Mouse (Mus musculus): ENCODE measurements around the gene Slc17a4.

Gene Slc17a4

DNA sequence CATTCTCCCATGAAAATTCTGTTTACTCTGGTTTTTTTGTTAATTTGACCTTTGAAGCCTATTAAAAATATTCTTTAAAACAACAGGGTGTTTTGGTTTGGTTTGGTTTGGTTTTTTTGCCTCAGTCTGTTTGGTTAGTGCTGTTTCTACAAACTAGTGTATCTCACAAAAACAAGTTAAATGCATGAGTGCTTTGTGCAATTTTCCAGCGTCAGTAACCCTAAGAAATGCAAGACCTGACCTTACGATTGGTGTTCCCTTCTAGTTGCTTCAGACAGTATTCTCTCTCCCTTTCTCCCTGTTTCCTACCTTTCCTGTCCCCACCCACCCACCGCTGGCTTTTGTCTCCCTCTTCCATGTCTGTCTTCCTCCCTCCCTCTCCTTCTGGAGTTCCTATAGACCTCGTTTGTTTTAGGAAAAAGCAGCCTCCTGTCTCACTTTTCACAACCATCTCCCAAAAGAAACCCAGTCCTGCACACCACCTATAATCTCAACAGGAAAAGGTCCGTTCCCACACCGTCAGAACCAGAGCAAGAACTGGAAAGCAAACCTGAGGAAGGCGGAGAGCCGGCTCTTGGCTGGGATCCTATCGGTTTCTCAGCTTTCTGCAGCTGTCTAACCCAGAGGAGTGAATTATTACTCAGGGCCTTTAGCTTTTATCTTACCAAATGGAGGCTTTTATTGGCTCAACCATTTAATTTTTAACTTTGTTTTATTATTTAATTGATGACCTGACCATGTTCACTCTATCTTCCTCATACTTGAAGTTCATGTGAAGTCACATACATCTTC, at the start of gene Slc17a4:
TSS of gene Slc17a4 (minus strand) at position 634 of the 792 bp plus-strand sequence.
- no peak for DNase-seq (ENCODE audit: low read depth, low spot score)

DNA sequence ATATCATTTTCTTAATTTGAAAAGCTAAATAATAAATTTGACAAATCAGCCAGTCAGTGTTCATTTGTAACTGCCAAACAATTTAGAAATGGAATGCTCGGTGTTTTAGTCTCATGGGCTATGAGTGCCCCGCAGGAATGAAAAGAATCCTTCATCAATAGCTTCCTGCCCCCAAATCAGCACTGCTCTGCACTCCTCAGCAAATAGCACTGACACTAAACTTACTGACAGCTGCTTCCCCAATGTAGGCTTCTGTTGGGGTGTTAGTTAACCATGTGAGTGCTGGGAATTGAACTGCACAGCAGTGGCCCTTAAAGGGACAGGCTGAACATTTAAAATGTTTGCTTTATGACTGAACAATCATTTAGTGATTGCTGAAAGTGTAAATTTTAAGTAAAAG, 45.0 kb upstream of the Slc17a4 start:
- no peak for DNase-seq (ENCODE audit: low read depth, low spot score)

- peak; percentile 31 for DNase-seq (ENCODE audit: low read depth, low spot score)
Measured at GRCm38 (mm10) chr13:23950928-23951327, 36.1 kb upstream of the Slc17a4 start.

DNA sequence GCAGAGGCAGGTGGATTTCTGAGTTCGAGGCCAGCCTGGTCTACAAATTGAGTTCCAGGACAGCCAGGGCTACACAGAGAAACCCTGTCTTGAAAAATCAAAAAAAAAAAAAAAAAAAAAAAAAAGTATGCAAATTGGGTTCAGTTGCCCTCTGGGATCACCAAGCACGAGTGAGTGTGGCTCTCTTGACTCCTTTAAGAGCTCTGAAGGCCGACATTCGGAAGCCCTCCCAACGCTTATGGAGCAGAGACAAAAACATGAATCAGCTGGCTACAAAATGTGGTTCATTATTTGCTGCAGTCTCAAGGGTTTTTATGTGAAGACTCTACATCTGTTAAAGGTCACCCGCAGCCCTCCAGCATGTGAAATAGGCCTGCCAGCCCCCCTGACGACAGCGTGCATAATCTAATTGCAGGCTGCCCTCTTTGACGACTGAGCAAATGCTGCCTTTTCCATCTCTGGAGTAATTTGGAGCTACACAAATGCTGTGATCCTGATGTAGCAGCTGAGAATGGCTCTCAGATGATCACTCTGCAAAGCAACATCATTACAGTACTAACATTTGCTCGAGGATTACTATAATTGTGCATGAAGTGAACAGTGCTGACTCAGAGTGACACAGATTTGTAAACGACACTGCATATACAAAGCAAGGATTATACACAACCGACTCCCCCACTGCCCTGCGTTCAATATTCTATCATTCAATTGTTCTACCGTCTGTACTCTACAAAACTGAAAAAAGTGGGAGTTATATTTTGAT, 34.9 kb upstream of the Slc17a4 start:
- DNase-seq (ENCODE audit: low read depth, low spot score): no peak

DNA sequence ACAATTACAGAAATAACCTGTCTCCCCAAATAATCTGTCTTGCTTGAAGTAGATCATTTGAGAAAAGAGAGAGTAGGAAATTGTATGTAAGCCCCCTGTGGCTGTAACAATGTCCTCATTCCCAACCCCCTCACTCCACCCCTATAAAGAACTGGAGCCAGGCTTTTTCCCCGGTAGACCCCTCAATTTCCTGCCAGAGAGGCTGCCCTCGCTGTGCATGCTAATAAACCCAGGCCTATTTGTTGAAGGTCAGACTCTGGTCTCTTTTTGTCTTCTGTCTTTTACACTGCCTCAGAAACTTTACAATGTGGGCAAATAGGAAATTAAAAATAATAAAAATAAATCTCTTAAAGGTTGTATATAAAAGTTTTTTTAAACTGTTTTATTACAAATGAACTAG, 31.4 kb upstream of the Slc17a4 start:
- DNase-seq (ENCODE audit: low read depth, low spot score): no peak

DNA sequence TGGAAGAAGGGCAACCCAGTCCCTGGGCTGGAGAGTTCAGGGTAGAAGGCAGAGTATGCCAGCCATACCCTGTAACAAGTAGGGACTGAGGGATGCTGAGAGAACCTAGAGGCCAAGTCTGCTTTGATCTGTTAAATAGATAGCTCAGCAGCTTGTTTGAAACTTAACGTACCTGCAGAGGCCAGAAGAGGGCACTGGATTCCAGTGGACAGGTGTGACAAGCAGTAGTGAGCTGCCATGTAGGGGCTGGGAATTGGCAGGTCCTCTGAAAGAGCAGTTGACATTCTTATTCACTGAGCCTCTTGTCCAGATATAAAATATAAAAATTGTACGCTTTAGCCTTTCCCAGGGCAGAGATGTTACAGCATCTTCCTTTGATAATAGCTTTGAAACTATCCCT, 28.1 kb upstream of the Slc17a4 start:
- peak; percentile 63 for DNase-seq (ENCODE audit: low read depth, low spot score)

DNA sequence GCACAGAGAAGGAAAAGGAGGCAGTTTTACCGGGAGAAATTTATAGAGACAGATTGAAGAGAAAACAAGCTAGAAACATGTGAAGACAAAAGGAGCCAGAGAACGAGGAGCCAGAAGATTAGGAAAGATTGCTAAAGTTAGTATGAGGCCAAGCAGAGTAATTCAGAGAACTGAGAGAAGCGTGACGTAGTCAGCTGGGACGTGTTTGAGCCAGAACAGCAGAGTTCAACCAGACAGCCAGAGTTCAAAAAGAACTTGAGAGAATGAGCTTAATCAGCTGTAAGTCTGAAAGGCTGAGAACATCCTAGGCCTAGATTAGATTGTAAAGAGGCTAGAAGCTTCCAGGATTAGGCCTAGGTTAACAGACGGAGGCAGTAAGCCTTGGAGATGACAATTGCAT, 25.5 kb upstream of the Slc17a4 start:
- no peak for DNase-seq (ENCODE audit: low read depth, low spot score)

- DNase-seq (ENCODE audit: low read depth, low spot score): no peak
Measured at GRCm38 (mm10) chr13:23938699-23939098, 23.9 kb upstream of the Slc17a4 start.

DNA sequence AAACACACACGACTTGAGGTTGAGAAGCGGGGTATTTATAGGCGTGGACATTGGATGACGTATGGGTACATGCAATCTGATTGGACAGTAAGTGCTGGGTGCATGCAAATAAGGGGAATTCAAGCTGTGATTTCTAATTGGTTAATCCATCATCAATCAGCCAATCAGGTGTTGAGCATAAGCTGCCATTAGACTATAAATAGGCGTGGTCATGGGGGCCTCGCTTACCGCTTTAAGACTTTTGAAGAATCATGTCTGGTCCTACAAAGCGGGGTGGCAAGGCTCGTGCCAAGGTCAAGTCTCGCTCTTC, 19.4 kb upstream of the Slc17a4 start, which contains the start of gene Hist1h2aa:
TSS of gene Hist1h2aa (plus strand) at position 252 of the 310 bp plus-strand sequence.
- peak; percentile 93 for DNase-seq (ENCODE audit: low read depth, low spot score)

DNA sequence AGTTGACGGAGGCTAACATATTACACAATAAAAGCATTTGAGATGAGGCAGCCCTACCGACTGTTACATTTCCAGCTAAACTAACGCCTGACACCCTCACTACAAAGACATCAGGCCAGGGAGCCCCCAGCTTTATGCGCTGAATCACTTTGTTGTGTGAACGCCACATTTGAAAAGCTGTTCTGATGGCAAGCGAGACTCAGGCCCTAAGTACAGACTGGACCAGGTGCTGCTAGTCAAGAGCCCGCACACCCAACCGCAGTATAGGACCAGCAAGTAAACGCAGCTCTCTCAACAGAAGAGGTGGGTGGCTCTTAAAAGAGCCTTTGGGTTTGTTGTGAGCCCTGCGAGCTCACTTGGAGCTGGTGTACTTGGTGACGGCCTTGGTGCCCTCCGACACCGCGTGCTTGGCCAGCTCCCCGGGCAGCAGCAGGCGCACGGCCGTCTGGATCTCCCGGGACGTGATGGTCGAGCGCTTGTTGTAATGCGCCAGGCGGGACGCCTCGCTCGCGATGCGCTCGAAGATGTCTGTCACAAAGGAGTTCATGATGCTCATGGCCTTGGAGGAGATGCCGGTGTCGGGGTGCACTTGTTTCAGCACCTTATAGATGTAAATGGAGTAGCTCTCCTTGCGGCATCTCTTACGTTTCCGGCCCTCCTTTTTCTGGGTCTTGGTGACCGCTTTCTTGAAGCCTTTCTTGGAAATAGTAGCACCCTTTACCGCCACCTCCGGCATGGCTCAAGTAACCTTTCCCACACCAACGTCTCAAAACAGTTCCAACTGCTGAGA, 18.8 kb upstream of the Slc17a4 start, which contains the start of gene Hist1h2ba:
TSS of gene Hist1h2ba (minus strand) at position 736 of the 790 bp plus-strand sequence.
- DNase-seq (ENCODE audit: low read depth, low spot score): peak; percentile 30

- DNase-seq (ENCODE audit: low read depth, low spot score): peak; percentile 7
Measured at GRCm38 (mm10) chr13:23930904-23931303, 16.1 kb upstream of the Slc17a4 start.

DNA sequence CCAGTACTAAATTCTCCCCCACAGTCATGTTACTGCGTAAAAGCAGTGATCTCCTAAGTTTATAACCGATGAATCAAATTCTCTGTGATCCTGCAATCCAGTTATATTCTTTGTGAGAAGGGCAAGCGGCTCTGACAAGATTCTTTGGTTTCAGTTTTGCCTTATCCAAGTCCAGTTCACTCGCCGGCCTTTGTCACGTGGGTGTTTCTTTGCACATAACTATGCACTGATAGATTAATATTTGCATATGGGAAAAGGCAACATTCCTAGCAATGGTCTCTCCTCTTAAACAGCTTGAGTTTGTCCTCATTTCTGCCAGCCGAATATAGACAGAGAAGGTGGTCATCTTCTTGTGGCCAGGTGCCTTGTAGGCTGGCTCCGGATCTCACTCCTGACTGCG, 15.7 kb upstream of the Slc17a4 start:
- no peak for DNase-seq (ENCODE audit: low read depth, low spot score)

DNA sequence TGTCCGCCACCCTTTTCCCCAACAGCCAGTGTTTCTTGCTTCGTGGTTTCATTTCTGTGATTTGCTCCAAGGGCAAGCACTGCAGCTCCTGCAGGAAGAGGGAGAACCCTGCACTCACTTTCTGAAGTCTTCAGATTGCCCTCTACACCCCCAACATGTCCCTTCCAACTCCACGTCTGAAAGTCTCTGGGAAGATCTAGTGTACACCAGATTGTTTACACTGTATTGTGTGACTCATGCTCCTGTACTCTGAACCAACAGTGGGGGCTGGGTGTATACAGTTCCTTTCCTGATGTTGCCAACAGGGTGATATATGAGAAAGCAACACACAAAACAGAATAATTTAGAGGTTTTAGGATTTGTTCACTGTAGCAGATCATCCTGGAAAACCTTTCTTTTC, 13.8 kb upstream of the Slc17a4 start:
- DNase-seq (ENCODE audit: low read depth, low spot score): no peak

- DNase-seq (ENCODE audit: low read depth, low spot score): no peak
Measured at GRCm38 (mm10) chr13:23925792-23926191, 11.0 kb upstream of the Slc17a4 start.

DNA sequence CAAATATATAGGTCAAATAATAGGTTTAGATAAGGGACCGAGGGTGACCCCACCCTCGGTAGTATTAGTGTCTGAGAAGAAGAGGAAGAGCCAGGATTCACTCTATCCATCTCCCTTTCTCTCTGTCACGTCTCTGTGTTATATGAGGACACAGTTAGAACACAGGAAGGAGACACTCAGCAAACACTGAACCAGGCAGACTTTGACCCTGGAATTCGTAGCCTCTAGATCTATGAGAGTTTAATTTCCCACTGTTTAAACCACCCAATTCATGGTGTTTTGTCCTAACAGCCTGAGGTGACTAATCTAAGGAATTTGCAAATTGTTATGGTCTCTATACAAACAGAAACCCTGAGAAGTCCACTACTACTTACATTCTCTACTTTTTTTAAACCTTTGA, 2.9 kb upstream of the Slc17a4 start:
- DNase-seq (ENCODE audit: low read depth, low spot score): no peak

- no peak for DNase-seq (ENCODE audit: low read depth, low spot score)
Measured at GRCm38 (mm10) chr13:23916132-23916531, 1.3 kb upstream of the Slc17a4 start.

- no peak for DNase-seq (ENCODE audit: low read depth, low spot score)
Measured at GRCm38 (mm10) chr13:23913791-23914306, 960 bp downstream of the Slc17a4 start.

DNA sequence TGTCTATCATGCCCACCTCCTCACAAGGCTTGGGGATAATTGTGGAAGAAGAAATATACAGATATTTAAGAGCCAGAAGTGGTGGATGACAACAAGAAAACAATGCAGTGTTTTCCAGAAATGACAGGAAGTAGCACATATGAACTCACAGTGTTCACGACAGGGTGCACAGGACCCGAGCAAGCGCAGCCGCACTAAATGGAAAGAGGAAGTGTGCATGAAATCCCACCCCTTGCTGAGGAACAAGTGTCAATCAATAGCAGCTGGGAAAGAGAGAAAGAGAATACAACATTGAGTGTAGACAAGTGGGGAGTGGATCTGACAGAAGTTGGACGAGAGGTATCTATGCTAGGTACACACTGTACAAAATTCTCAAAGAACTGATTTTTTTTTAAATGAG, 3.5 kb downstream of the Slc17a4 start:
- DNase-seq (ENCODE audit: low read depth, low spot score): no peak

DNA sequence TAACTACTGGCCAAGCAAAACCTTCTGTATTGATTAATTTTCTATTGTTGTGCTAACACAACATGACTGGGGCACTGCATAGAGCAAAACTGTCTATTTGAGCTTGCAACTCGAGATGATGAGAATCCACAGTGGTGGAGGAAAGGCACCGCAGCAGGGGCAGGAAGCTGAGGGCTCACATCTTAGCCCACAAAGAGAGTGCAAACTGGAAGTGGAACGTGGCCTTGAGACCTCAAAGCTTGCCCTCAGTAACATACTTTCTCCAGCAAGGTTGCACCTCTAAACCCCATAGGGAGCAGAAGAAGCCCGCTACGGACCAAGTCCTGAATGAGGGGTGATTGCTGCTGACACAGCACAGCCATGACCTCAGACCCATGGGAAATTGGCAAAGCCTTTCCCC, 4.7 kb downstream of the Slc17a4 start:
- no peak for DNase-seq (ENCODE audit: low read depth, low spot score)

GRCm38 (mm10) chr13:23906906-23907305, 7.9 kb downstream of the Slc17a4 start:
- DNase-seq (ENCODE audit: low read depth, low spot score): no peak

GRCm38 (mm10) chr13:23898242-23898641, 16.6 kb downstream of the Slc17a4 start:
- no peak for DNase-seq (ENCODE audit: low read depth, low spot score)

- no peak for DNase-seq (ENCODE audit: low read depth, low spot score)
Measured at GRCm38 (mm10) chr13:23893269-23893593, 21.6 kb downstream of the Slc17a4 start.
